Mouse (Mus musculus) erythroblast, embryonic 14.5 days (primary cell): ENCODE data around the gene Rln1. TPM values are rescaled to one million over a fixed set of nuclear protein-coding genes. Genes with fewer than 3 reads are reported as not detected.

Experiments
- H3K27me3 ChIP-seq: 2 replicates; pipeline ENCODE4 v1.6.1; 2012; ENCODE audit warnings: inconsistent platforms; ENCODE audit not compliant: control insufficient read depth
- H3K36me3 ChIP-seq: 2 replicates; pipeline ENCODE4 v1.6.1; 2012; ENCODE audit warnings: mild to moderate bottlenecking, inconsistent platforms; ENCODE audit not compliant: control insufficient read depth
- H3K4me1 ChIP-seq: 2 replicates; pipeline ENCODE4 v1.6.1; 2012; ENCODE audit warnings: inconsistent platforms; ENCODE audit not compliant: control insufficient read depth
- H3K4me3 ChIP-seq: replicated peaks from 2 replicates; pipeline ENCODE3; 2012; ENCODE audit warnings: moderate library complexity, mild to moderate bottlenecking, inconsistent platforms
- H3K9me3 ChIP-seq: 2 replicates; pipeline ENCODE4 v1.6.1; 2012; ENCODE audit warnings: low read length, inconsistent platforms, mixed read lengths; ENCODE audit not compliant: control insufficient read depth
- GATA1 ChIP-seq: IDR thresholded peaks from 2 replicates; pipeline ENCODE4 v1.6.1; 2012; ENCODE audit warnings: low read length, inconsistent platforms, mixed read lengths
- TAL1 ChIP-seq: IDR thresholded peaks from 3 replicates; pipeline ENCODE4 v1.6.1; 2012; ENCODE audit warnings: low read length, inconsistent platforms, mixed read lengths
- polyA plus RNA-seq: library from polyadenylated mRNA; stranded (reverse); fragments of >175 nt; gene quantifications from 2 replicates; pipeline ENCODE4 v1.2.3, GENCODE M21; 2012

Rln1 gene
- polyA plus RNA-seq: not detected in 2 replicates

- Histone ChIP-seq H3K36me3 (no peaks in the 10 kb centered on the region), H3K27me3 (peaks cover 62% of the 10 kb centered on the region), H3K4me3 (no peak within 1 kb of the TSS), H3K4me1 (no peaks in the 10 kb centered on the region; the same call in 1 of the 2 replicates), H3K9me3 (no peaks in the 10 kb centered on the region)
- no peak for TF ChIP-seq GATA1
- TF ChIP-seq TAL1: no peak
Observed at GRCm38 (mm10) chr19:29334068-29334745, at the start of gene Rln1. Gene Rln1, minus strand, starts transcription at chr19:29334670.

GRCm38 (mm10) chr19:29383368-29383767, 48.9 kb upstream of the Rln1 start:
- Histone ChIP-seq H3K4me3 (no peak overlapping the region), H3K27me3 (no peaks in the 10 kb centered on the region), H3K4me1 (peaks cover 2% of the 10 kb centered on the region; the same call in 1 of the 2 replicates), H3K9me3 (no peaks in the 10 kb centered on the region), H3K36me3 (no peaks in the 10 kb centered on the region)
- no peak for TF ChIP-seq GATA1
- TF ChIP-seq TAL1: no peak

- no peak for TF ChIP-seq GATA1
- no peak for TF ChIP-seq TAL1
- no peaks in the 10 kb centered on the region for H3K36me3 ChIP-seq
- no peak overlapping the region for H3K4me3 ChIP-seq
- no peaks in the 10 kb centered on the region for H3K27me3 ChIP-seq
- no peaks in the 10 kb centered on the region for H3K9me3 ChIP-seq
- H3K4me1 ChIP-seq: peaks cover 2% of the 10 kb centered on the region; the same call in 1 of the 2 replicates
Observed at GRCm38 (mm10) chr19:29379839-29380603, 45.6 kb upstream of the Rln1 start.

GRCm38 (mm10) chr19:29376382-29376781, 41.9 kb upstream of the Rln1 start:
- Histone ChIP-seq H3K9me3 (no peaks in the 10 kb centered on the region), H3K4me3 (no peak overlapping the region), H3K4me1 (peaks cover under 1% of the 10 kb centered on the region; the same call in 1 of the 2 replicates), H3K27me3 (no peaks in the 10 kb centered on the region), H3K36me3 (no peaks in the 10 kb centered on the region)
- no peak for TF ChIP-seq GATA1
- TF ChIP-seq TAL1: no peak

GRCm38 (mm10) chr19:29374947-29375346, 40.5 kb upstream of the Rln1 start:
- no peak for TF ChIP-seq TAL1
- no peak for TF ChIP-seq GATA1

GRCm38 (mm10) chr19:29373438-29373837, 39.0 kb upstream of the Rln1 start:
- no peaks in the 10 kb centered on the region for H3K9me3 ChIP-seq
- H3K4me3 ChIP-seq: no peak overlapping the region
- H3K4me1 ChIP-seq: peaks cover 6% of the 10 kb centered on the region
- TF ChIP-seq TAL1: no peak
- no peak for TF ChIP-seq GATA1
- H3K36me3 ChIP-seq: no peaks in the 10 kb centered on the region
- H3K27me3 ChIP-seq: no peaks in the 10 kb centered on the region

More at GRCm38 (mm10) chr19:29374947-29375346, 40.5 kb upstream of the Rln1 start:
- Histone ChIP-seq H3K4me1 (peaks cover 1% of the 10 kb centered on the region; the same call in 1 of the 2 replicates), H3K4me3 (no peak overlapping the region), H3K9me3 (no peaks in the 10 kb centered on the region), H3K27me3 (no peaks in the 10 kb centered on the region), H3K36me3 (no peaks in the 10 kb centered on the region)

- peaks cover 7% of the 10 kb centered on the region for H3K4me1 ChIP-seq
- no peaks in the 10 kb centered on the region for H3K27me3 ChIP-seq
- TF ChIP-seq GATA1: no peak
- TF ChIP-seq TAL1: no peak
- H3K36me3 ChIP-seq: no peaks in the 10 kb centered on the region
- H3K4me3 ChIP-seq: no peak overlapping the region
- H3K9me3 ChIP-seq: no peaks in the 10 kb centered on the region
Observed at GRCm38 (mm10) chr19:29372621-29373020, 38.2 kb upstream of the Rln1 start.

- H3K36me3 ChIP-seq: no peaks in the 10 kb centered on the region
- TF ChIP-seq GATA1 (no peak), TAL1 (no peak)
- peak overlapping the region; percentile 4 for H3K4me3 ChIP-seq
- H3K9me3 ChIP-seq: no peaks in the 10 kb centered on the region
- H3K4me1 ChIP-seq: peaks cover 12% of the 10 kb centered on the region
- no peaks in the 10 kb centered on the region for H3K27me3 ChIP-seq
Observed at GRCm38 (mm10) chr19:29372138-29372537, 37.7 kb upstream of the Rln1 start.
